Mouse (Mus musculus): ENCODE results near the gene Adora2b.

DNA sequence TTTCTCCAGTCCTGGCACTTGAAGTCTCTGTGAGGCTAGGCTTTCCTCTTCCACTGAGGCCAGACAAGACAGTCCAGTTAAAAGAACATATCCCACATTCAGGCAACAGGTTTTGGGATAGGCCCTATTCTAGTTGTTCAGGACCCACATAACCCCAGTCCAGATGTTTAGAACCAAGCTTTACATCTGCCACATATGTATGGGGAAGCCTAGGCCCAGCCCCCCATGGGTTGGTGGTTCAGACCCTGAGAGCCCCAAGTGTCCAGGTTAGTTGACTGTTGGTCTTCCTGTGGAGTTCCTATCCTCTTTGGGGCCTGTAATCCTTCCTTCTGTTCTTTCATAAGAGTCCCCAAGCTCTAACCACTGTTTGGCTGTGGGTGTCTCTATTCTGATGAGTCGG, 38.9 kb downstream of the Adora2b start:
- no peak for TF ChIP-seq GATA1 (IDR thresholded peaks at IDR 0.05; ENCODE audit: borderline replicate concordance, low read length)
- TF ChIP-seq FLI1 (IDR thresholded peaks at IDR 0.05; ENCODE audit: low read length) = no peak

Measured in megakaryocyte, embryonic 14.5 days (primary cell).